In the genomic region with DNA sequence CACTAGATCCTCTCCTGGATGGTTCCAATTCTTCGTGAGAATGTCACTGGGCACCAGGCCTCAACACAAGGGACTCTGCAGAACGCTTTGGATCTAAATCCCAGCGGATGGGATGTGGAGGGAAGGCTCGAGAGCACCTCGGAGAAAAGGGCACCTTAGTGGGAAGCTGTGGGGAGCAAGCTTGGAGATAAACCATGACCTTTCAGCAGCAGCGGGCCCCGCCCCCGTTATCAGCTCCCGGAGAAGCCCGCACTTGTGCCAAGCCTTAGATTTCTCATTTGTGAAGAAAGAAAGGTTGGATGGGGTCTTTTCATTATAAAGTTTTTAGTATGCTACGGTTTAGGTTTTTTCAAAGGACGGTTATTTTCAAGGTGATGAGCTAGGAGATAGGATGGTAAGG, we compare ENCODE assay signal across 17 mouse cellular contexts. TPM values are rescaled to one million over a fixed set of nuclear protein-coding genes. Genes with fewer than 3 reads are reported as not detected.
DNase-seq lines count a peak whose midpoint lies in the region; ATAC-seq and TF ChIP-seq lines count a peak whose summit lies in the region.
"Had no signal": no experiment of that assay in that cellular context is flagged by ENCODE, and none has a peak within 500 bp of the region (broad histone marks: within the 10 kb centered on the region; RNA-seq: fewer than 3 reads in every experiment).

No protein-coding gene starts in this region.

- H3K4me2 ChIP-seq in forebrain, embryonic 12.5 days = peak overlapping the region; percentile 31; the same call in 1 of the 2 replicates
- no peak overlapping the region for H3K4me2 ChIP-seq in forebrain, embryonic 11.5 days (ENCODE audit: low read depth, low read length, severe bottlenecking)
- H3K4me2 ChIP-seq in hindbrain, embryonic 11.5 days (replicated peaks; ENCODE audit: low read depth, low read length) = 0 out of 2 replicates have a peak overlapping the region, but pooled peaks have one; percentile 17
- no peak overlapping the region for H3K4me2 ChIP-seq in hindbrain, postnatal 0 days (ENCODE audit: low read depth, low read length)
- H3K4me2 ChIP-seq in forebrain, embryonic 14.5 days (ENCODE audit: low read length) = no peak overlapping the region
- H3K4me2 ChIP-seq in midbrain, embryonic 12.5 days (replicated peaks) = peak overlapping the region; percentile 23; the same call in 1 of the 2 replicates
- H3K4me2 ChIP-seq: lung, embryonic 15.5 days had no signal

- no peaks in the 10 kb centered on the region for H3K36me3 ChIP-seq in forebrain, embryonic 12.5 days (replicated peaks)
- H3K36me3 ChIP-seq in forebrain, embryonic 11.5 days (ENCODE audit: control insufficient read depth, insufficient read depth, low read length) = no peaks in the 10 kb centered on the region
- H3K36me3 ChIP-seq in hindbrain, embryonic 11.5 days (ENCODE audit: control insufficient read depth, insufficient read depth, low read length) = no peaks in the 10 kb centered on the region
- H3K36me3 ChIP-seq in hindbrain, postnatal 0 days (ENCODE audit: insufficient read depth, low read length) = no peaks in the 10 kb centered on the region
- H3K36me3 ChIP-seq in forebrain, embryonic 14.5 days (ENCODE audit: control insufficient read depth, insufficient read depth, low read length) = no peaks in the 10 kb centered on the region
- H3K36me3 ChIP-seq in midbrain, embryonic 12.5 days = no peaks in the 10 kb centered on the region
- H3K36me3 ChIP-seq: lung, embryonic 15.5 days had no signal

- 45% methylated on average over 12 of the region's 12 CpGs for WGBS in forebrain, embryonic 12.5 days
- WGBS in forebrain, embryonic 11.5 days = 45% methylated on average over 12 of the region's 12 CpGs
- 48% methylated on average over 12 of the region's 12 CpGs for WGBS in hindbrain, embryonic 11.5 days
- WGBS in hindbrain, postnatal 0 days = 41% methylated on average over 12 of the region's 12 CpGs
- WGBS in forebrain, embryonic 14.5 days = 38% methylated on average over 12 of the region's 12 CpGs
- WGBS in midbrain, embryonic 12.5 days = 42% methylated on average over 12 of the region's 12 CpGs

- no peak for DNase-seq in forebrain, embryonic 11.5 days (ENCODE audit: low spot score)
- no peak for DNase-seq in hindbrain, embryonic 11.5 days (ENCODE audit: low spot score)
- no peak for DNase-seq in hindbrain, postnatal 0 days (ENCODE audit: low spot score)
- DNase-seq in forebrain, embryonic 14.5 days (ENCODE audit: low spot score) = no peak
- no peak for DNase-seq in kidney, postnatal 25 days
- DNase-seq in right cerebral cortex, postnatal 36 days (ENCODE audit: low spot score in 2 of 2) = no peak
- DNase-seq: B cell, adult 2 months; cerebellum, adult 8-10 months; gastrocnemius, postnatal 14 days; kidney, postnatal 10 days; right cerebral cortex, postnatal 14 days had no signal

- TF ChIP-seq CTCF in hindbrain, postnatal 0 days (IDR thresholded peaks at IDR 0.05; ENCODE audit: low read depth) = no peak

- H3K27me3 ChIP-seq in forebrain, embryonic 12.5 days = no peaks in the 10 kb centered on the region
- H3K27me3 ChIP-seq in forebrain, embryonic 11.5 days (ENCODE audit: control insufficient read depth, insufficient read depth, low read length) = no peaks in the 10 kb centered on the region
- no peaks in the 10 kb centered on the region for H3K27me3 ChIP-seq in hindbrain, embryonic 11.5 days (ENCODE audit: control insufficient read depth, insufficient read depth, low read length)
- H3K27me3 ChIP-seq in hindbrain, postnatal 0 days (ENCODE audit: insufficient read depth, low read length) = no peaks in the 10 kb centered on the region
- no peaks in the 10 kb centered on the region for H3K27me3 ChIP-seq in forebrain, embryonic 14.5 days (replicated peaks; ENCODE audit: control insufficient read depth, insufficient read depth, low read length)
- no peaks in the 10 kb centered on the region for H3K27me3 ChIP-seq in midbrain, embryonic 12.5 days
- H3K27me3 ChIP-seq: lung, embryonic 15.5 days had no signal

- H3K9me3 ChIP-seq in forebrain, embryonic 12.5 days = no peaks in the 10 kb centered on the region
- no peaks in the 10 kb centered on the region for H3K9me3 ChIP-seq in forebrain, embryonic 11.5 days (ENCODE audit: control insufficient read depth, low read length)
- H3K9me3 ChIP-seq in hindbrain, embryonic 11.5 days (ENCODE audit: control insufficient read depth, low read length) = no peaks in the 10 kb centered on the region
- no peaks in the 10 kb centered on the region for H3K9me3 ChIP-seq in hindbrain, postnatal 0 days (ENCODE audit: low read length)
- no peaks in the 10 kb centered on the region for H3K9me3 ChIP-seq in forebrain, embryonic 14.5 days (replicated peaks; ENCODE audit: control insufficient read depth, low read length)
- H3K9me3 ChIP-seq in midbrain, embryonic 12.5 days = no peaks in the 10 kb centered on the region
- H3K9me3 ChIP-seq: lung, embryonic 15.5 days; megakaryocyte, embryonic 14.5 days had no signal

- peaks cover 85% of the 10 kb centered on the region for H3K4me1 ChIP-seq in forebrain, embryonic 12.5 days
- peaks cover 21% of the 10 kb centered on the region for H3K4me1 ChIP-seq in forebrain, embryonic 11.5 days (replicated peaks; ENCODE audit: control insufficient read depth, insufficient read depth, low read length)
- H3K4me1 ChIP-seq in hindbrain, embryonic 11.5 days (replicated peaks; ENCODE audit: control insufficient read depth, insufficient read depth, low read length) = peaks cover 28% of the 10 kb centered on the region
- peaks cover 35% of the 10 kb centered on the region for H3K4me1 ChIP-seq in hindbrain, postnatal 0 days (ENCODE audit: insufficient read depth, low read length)
- peaks cover 68% of the 10 kb centered on the region for H3K4me1 ChIP-seq in forebrain, embryonic 14.5 days (ENCODE audit: control insufficient read depth, insufficient read depth, low read length)
- H3K4me1 ChIP-seq in midbrain, embryonic 12.5 days = peaks cover 77% of the 10 kb centered on the region

- no peak for ATAC-seq in forebrain, embryonic 12.5 days (ENCODE audit: low FRiP score)
- no peak for ATAC-seq in forebrain, embryonic 11.5 days (replicated peaks; ENCODE audit: low FRiP score)
- no peak for ATAC-seq in hindbrain, embryonic 11.5 days (ENCODE audit: low FRiP score)
- ATAC-seq in hindbrain, postnatal 0 days = no peak
- ATAC-seq in forebrain, embryonic 14.5 days = no peak
- no peak for ATAC-seq in midbrain, embryonic 12.5 days (ENCODE audit: low FRiP score, low read depth)
- ATAC-seq: intestine, embryonic 16.5 days had no signal

- 0 out of 2 replicates have a peak overlapping the region, but pooled peaks have one; percentile 17 for H3K9ac ChIP-seq in forebrain, embryonic 12.5 days
- no peak overlapping the region for H3K9ac ChIP-seq in forebrain, embryonic 11.5 days (ENCODE audit: low read length)
- H3K9ac ChIP-seq in hindbrain, embryonic 11.5 days (ENCODE audit: low read depth, low read length) = peak overlapping the region; percentile 54; the same call in 1 of the 2 replicates
- no peak overlapping the region for H3K9ac ChIP-seq in hindbrain, postnatal 0 days (replicated peaks; ENCODE audit: low read length)
- no peak overlapping the region for H3K9ac ChIP-seq in forebrain, embryonic 14.5 days (ENCODE audit: low read length)
- peak overlapping the region; percentile 43; the same call in 1 of the 2 replicates for H3K9ac ChIP-seq in midbrain, embryonic 12.5 days (replicated peaks)
- H3K9ac ChIP-seq: lung, embryonic 15.5 days had no signal

- peak overlapping the region; percentile 87; the same call in 1 of the 2 replicates for H3K27ac ChIP-seq in forebrain, embryonic 12.5 days
- H3K27ac ChIP-seq in forebrain, embryonic 11.5 days (ENCODE audit: low read depth, low read length) = no peak overlapping the region
- peak overlapping the region; percentile 83 for H3K27ac ChIP-seq in hindbrain, embryonic 11.5 days (ENCODE audit: low read depth, low read length)
- no peak overlapping the region for H3K27ac ChIP-seq in hindbrain, postnatal 0 days
- H3K27ac ChIP-seq in forebrain, embryonic 14.5 days (ENCODE audit: low read depth, low read length) = peak overlapping the region; percentile 67; the same call in 1 of the 2 replicates
- H3K27ac ChIP-seq in midbrain, embryonic 12.5 days (replicated peaks) = peak overlapping the region; percentile 84
- H3K27ac ChIP-seq: lung, embryonic 15.5 days had no signal

- H3K4me3 ChIP-seq in forebrain, embryonic 12.5 days (replicated peaks) = no peak overlapping the region
- no peak overlapping the region for H3K4me3 ChIP-seq in forebrain, embryonic 11.5 days (ENCODE audit: low read depth, low read length)
- no peak overlapping the region for H3K4me3 ChIP-seq in hindbrain, embryonic 11.5 days (ENCODE audit: low read depth, low read length)
- no peak overlapping the region for H3K4me3 ChIP-seq in hindbrain, postnatal 0 days (ENCODE audit: low read length)
- no peak overlapping the region for H3K4me3 ChIP-seq in forebrain, embryonic 14.5 days (ENCODE audit: low read depth, low read length)
- no peak overlapping the region for H3K4me3 ChIP-seq in midbrain, embryonic 12.5 days
- H3K4me3 ChIP-seq: lung, embryonic 15.5 days; megakaryocyte, embryonic 14.5 days had no signal

RNA-seq across cellular contexts. Expression of gene Msantd3, which starts 6.2 kb away (rescaled TPM):
- polyA plus RNA-seq in forebrain, embryonic 12.5 days (2016; fragmentation: Nextera tagmentation; extraction: Ambion mirVana) = 58.2 and 62.0 TPM in 2 replicates
- 64.0 and 65.2 TPM in 2 replicates for polyA plus RNA-seq in forebrain, embryonic 11.5 days (2014; fragmentation: Nextera tagmentation; extraction: Ambion mirVana)
- 61.9 and 75.6 TPM in 2 replicates for polyA plus RNA-seq in hindbrain, embryonic 11.5 days (2014; fragmentation: Nextera tagmentation; extraction: Ambion mirVana)
- 25.1 and 28.1 TPM in 2 replicates for total RNA-seq in hindbrain, postnatal 0 days (2014; rRNA removed)
- polyA plus RNA-seq in hindbrain, postnatal 0 days (2015; fragmentation: Nextera tagmentation; extraction: Ambion mirVana) = 27.3 and 30.4 TPM in 2 replicates
- 46.6 and 47.7 TPM in 2 replicates for polyA plus RNA-seq in forebrain, embryonic 14.5 days (2014; fragmentation: Nextera tagmentation; extraction: Ambion mirVana)
- 65.5 and 68.0 TPM in 2 replicates for polyA plus RNA-seq in midbrain, embryonic 12.5 days (2016; fragmentation: Nextera tagmentation; extraction: Ambion mirVana)

RNA-seq across cellular contexts. Expression of gene Tmeff1, which starts 39.0 kb away (rescaled TPM):
- polyA plus RNA-seq in forebrain, embryonic 12.5 days (2016; fragmentation: Nextera tagmentation; extraction: Ambion mirVana) = 165 and 166 TPM in 2 replicates
- polyA plus RNA-seq in forebrain, embryonic 11.5 days (2014; fragmentation: Nextera tagmentation; extraction: Ambion mirVana) = 124 and 138 TPM in 2 replicates
- polyA plus RNA-seq in hindbrain, embryonic 11.5 days (2014; fragmentation: Nextera tagmentation; extraction: Ambion mirVana) = 242 and 302 TPM in 2 replicates
- 193 and 228 TPM in 2 replicates for total RNA-seq in hindbrain, postnatal 0 days (2014; rRNA removed)
- 181 and 195 TPM in 2 replicates for polyA plus RNA-seq in hindbrain, postnatal 0 days (2015; fragmentation: Nextera tagmentation; extraction: Ambion mirVana)
- polyA plus RNA-seq in forebrain, embryonic 14.5 days (2014; fragmentation: Nextera tagmentation; extraction: Ambion mirVana) = 126 and 168 TPM in 2 replicates
- polyA plus RNA-seq in midbrain, embryonic 12.5 days (2016; fragmentation: Nextera tagmentation; extraction: Ambion mirVana) = 268 and 311 TPM in 2 replicates
- polyA plus RNA-seq: liver, adult 2 months had no signal

Comparison
In these comparisons a context has a peak if more than half of its experiments do, and no peak if none do; other contexts are left out.
1. H3K27ac ChIP-seq: peak in forebrain, embryonic 12.5 days (single experiment), hindbrain, embryonic 11.5 days (single experiment), forebrain, embryonic 14.5 days (single experiment) and midbrain, embryonic 12.5 days (single experiment); none in forebrain, embryonic 11.5 days (single experiment) and hindbrain, postnatal 0 days (single experiment).
2. H3K4me2 ChIP-seq: peak in forebrain, embryonic 12.5 days (single experiment), hindbrain, embryonic 11.5 days (single experiment) and midbrain, embryonic 12.5 days (single experiment); none in forebrain, embryonic 11.5 days (single experiment), hindbrain, postnatal 0 days (single experiment) and forebrain, embryonic 14.5 days (single experiment).
3. H3K9ac ChIP-seq: peak in forebrain, embryonic 12.5 days (single experiment), hindbrain, embryonic 11.5 days (single experiment) and midbrain, embryonic 12.5 days (single experiment); none in forebrain, embryonic 11.5 days (single experiment), hindbrain, postnatal 0 days (single experiment) and forebrain, embryonic 14.5 days (single experiment).